Mouse (Mus musculus) thymus, adult 2 months (tissue): ENCODE results near the gene Morc1.

Source experiments
- CTCF ChIP-seq: fragments of 200-500 bp; IDR thresholded peaks from 2 replicates; pipeline ENCODE4 v1.5.1; 2012; ENCODE audit warnings: mild to moderate bottlenecking, control low read depth, low read length, moderate library complexity, borderline replicate concordance; ENCODE audit not compliant: control insufficient read depth, poor library complexity, insufficient read depth; ENCODE audit errors: extremely low read depth
- POLR2A ChIP-seq: fragments of 200-500 bp; IDR thresholded peaks from 2 replicates; pipeline ENCODE4 v1.6.1; 2012; ENCODE audit warnings: mild to moderate bottlenecking, low read length, control low read depth, moderate library complexity; ENCODE audit not compliant: control insufficient read depth, poor library complexity, insufficient read depth; ENCODE audit errors: extremely low read depth

DNA sequence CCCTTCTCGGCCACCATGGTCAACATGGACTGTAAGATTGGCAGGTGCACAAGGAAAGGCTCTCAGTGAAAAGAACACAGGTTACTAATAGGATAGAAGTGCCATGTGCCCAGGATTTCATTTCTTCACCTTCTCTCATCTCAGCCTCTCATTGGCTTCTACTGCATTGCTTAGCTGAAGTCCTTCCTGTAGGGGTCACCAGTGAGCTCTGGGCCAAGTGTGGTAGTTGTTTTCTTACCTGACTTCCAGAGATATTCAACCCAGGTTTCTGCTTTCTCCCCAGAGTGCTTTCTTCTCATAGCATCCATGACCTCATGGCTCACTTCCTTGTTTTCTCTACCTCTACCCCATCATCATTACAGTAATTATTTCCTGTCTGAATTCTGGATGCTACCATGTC is 192.4 kb downstream of the Morc1 start:
- TF ChIP-seq POLR2A (no peak), CTCF (no peak)
